Mouse (Mus musculus) small intestine, adult 2 months (tissue): Measurements from ENCODE around the gene Cpsf2. TPM values are rescaled to one million over a fixed set of nuclear protein-coding genes. Genes with fewer than 3 reads are reported as not detected.
A peak's percentile ranks its signal among the peaks of the same experiment; 100 is the strongest.

Experiments
- H3K27ac ChIP-seq: fragments of 200-500 bp; 2 replicates; pipeline ENCODE4 v1.5.1; 2012; ENCODE audit warnings: low read depth, low read length, control low read depth, inconsistent platforms; ENCODE audit not compliant: insufficient read depth
- H3K27me3 ChIP-seq: fragments of 200-500 bp; 2 replicates; pipeline ENCODE4 v1.6.1; 2012; ENCODE audit warnings: mild to moderate bottlenecking, moderate library complexity, low read length, inconsistent platforms; ENCODE audit not compliant: control insufficient read depth, insufficient read depth
- H3K36me3 ChIP-seq: fragments of 200-500 bp; 2 replicates; pipeline ENCODE4 v1.6.1; 2012; ENCODE audit warnings: mild to moderate bottlenecking, low read length, control low read depth, inconsistent platforms; ENCODE audit not compliant: control insufficient read depth, insufficient read depth
- H3K4me1 ChIP-seq: fragments of 200-500 bp; 2 replicates; pipeline ENCODE4 v1.6.1; 2012; ENCODE audit warnings: low read length, inconsistent platforms, mixed read lengths; ENCODE audit not compliant: control insufficient read depth, insufficient read depth, insufficient read length
- H3K4me3 ChIP-seq: fragments of 200-500 bp; 2 replicates; pipeline ENCODE4 v1.5.1; 2012; ENCODE audit warnings: low read depth, mild to moderate bottlenecking, control low read depth, inconsistent platforms, low read length, moderate library complexity
- CTCF ChIP-seq: fragments of 200-500 bp; IDR thresholded peaks from 2 replicates; pipeline ENCODE4 v1.5.1; 2012; ENCODE audit warnings: low read depth, mild to moderate bottlenecking, control low read depth, inconsistent platforms, low read length, moderate library complexity, mixed read lengths; ENCODE audit not compliant: insufficient replicate concordance, insufficient read length; ENCODE audit errors: extremely low read depth
- POLR2A ChIP-seq: fragments of 200-500 bp; IDR thresholded peaks from 2 replicates; pipeline ENCODE4 v1.6.1; 2012; ENCODE audit warnings: low read depth, mild to moderate bottlenecking, control low read depth, inconsistent platforms, low read length, moderate library complexity
- WGBS: fragments of 180-500 bp; shearing (Covaris S2); methylation state at CpG from one replicate; pipeline ENCODE4 v1.1.7; 2018; 5-methylcytosine and 5-hydroxymethylcytosine counted together
- polyA plus RNA-seq: library from polyadenylated mRNA; depleted of rRNA; stranded (reverse); fragments of >200 nt; gene quantifications from 2 replicates; pipeline ENCODE4 v1.2.3, GENCODE M21; 2012

Gene Cpsf2
- polyA plus RNA-seq, 1 experiment = 1.2 TPM

DNA sequence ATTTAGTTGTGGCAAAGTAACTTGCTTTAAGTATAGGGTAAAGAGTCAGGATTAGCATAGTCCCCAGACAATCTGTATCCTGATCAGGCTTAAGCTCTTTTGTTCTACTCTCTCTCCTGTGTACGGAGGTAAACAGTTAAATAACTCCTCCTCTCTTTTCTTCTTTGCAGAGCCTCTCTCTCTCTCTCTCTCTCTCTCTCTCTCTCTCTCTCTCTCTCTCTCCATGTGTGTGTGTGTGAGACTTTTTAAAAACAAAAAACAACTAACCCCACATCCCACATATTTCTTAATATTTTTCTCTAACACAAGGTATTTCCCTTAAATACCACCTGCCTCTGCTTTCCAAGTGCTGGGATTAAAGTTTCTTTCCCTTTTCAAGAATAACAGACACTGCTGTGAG is 1.2 kb upstream of the Cpsf2 start:
- Histone ChIP-seq H3K27ac (no peak overlapping the region), H3K36me3 (peaks cover 3% of the 10 kb centered on the region), H3K27me3 (no peaks in the 10 kb centered on the region), H3K4me1 (peaks cover 7% of the 10 kb centered on the region; the same call in 1 of the 2 replicates), H3K4me3 (peak overlapping the region; percentile 96; the same call in 1 of the 2 replicates)
- WGBS = 10% methylated on average over 1 of the region's 1 CpGs
- TF ChIP-seq POLR2A = no peak
- no peak for TF ChIP-seq CTCF

DNA sequence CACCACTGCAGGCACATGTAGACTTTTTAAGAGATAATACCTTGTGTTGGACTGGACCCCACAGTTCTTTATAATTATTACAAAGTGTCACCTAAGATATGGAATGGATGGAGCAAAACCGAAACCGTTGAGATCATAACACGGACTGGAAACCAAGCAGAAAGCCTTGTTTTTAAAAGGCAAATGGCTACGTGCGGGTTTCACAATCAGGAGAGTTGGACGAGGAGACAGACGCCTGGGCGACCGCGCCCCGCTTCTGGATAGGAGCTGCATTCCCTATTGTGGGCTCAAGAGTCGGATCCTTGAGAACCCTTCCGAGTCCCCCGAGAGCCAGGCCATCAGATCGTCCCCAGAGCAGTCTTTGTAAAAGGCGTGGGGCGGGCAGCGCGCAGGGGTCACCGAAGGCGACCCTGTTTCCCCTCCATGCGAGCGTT is 604 bp upstream of the Cpsf2 start:
- H3K4me1 ChIP-seq = peaks cover 7% of the 10 kb centered on the region; the same call in 1 of the 2 replicates
- WGBS = 1% methylated on average over 23 of the region's 23 CpGs
- H3K27me3 ChIP-seq = no peaks in the 10 kb centered on the region
- no peak for TF ChIP-seq POLR2A
- no peak for TF ChIP-seq CTCF
- H3K27ac ChIP-seq = peak overlapping the region; percentile 93
- peak overlapping the region; percentile 96 for H3K4me3 ChIP-seq
- H3K36me3 ChIP-seq = no peaks in the 10 kb centered on the region; the same call in 1 of the 2 replicates

DNA sequence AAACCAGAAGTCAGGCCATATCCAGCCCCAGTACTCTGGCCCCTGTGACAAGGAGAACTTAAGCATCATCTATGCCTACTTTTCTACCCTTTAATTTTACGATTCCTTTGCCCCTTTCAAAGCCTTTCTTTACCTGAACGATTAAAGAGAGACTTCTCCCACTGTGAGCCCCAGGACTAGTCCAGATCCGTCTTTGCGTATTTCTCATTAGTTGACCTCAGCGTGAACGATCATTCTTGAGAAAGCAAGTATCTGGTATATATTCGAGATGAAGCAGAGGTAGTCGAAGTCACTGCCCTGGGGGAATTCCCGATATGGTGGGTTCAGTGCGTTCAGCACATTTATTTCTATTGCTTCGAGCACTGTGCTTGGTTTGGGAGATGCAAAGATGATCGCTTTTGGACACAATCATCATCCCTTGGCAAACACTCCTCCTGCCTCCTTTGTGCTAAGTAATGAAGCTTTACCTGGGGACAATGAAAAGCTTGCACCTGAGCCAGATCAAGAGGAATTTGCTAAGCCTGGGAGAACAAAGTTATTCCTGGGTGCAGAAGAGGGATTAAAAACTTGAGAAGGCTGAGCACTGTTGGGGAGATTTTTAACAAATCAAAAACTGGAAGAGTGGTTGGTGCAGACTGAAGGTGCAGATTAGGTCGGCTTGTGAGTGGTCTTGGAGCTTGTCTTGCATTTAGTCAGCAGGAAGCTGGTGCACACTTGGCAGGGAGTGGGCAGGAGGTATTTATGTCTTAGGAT is 1.0 kb downstream of the Cpsf2 start:
- H3K4me3 ChIP-seq = peak overlapping the region; percentile 96
- WGBS = 8% methylated on average over 13 of the region's 13 CpGs
- H3K27me3 ChIP-seq = no peaks in the 10 kb centered on the region
- peaks cover 7% of the 10 kb centered on the region; the same call in 1 of the 2 replicates for H3K4me1 ChIP-seq
- peaks cover under 1% of the 10 kb centered on the region; the same call in 1 of the 2 replicates for H3K36me3 ChIP-seq
- H3K27ac ChIP-seq = peak overlapping the region; percentile 93; the same call in 1 of the 2 replicates
- TF ChIP-seq POLR2A = no peak
- no peak for TF ChIP-seq CTCF

DNA sequence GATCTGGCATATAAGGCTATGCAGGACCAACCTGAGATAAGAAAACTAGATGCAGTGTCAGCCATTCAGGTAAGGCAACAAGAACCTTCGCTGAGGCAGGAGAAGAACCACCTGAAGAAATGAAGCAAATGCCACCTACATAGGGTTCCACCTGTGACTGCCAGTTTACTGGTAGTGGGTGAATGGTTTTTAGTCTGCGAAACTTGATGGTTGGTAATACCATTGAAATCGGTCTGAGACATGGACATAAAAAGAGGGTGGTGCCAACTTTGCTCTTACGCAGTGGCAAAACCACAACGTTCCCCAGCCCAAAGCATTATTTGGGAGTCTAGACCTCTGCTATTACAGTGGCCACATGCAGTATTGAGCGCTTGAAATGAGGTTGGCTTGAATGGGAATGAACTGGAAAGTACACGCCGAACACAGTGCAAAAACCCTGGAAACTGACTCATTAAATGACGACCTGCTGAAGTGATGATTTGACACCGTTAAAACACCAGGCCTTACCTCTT is 1.7 kb downstream of the Cpsf2 start:
- 88% methylated on average over 10 of the region's 10 CpGs for WGBS
- H3K4me3 ChIP-seq = no peak overlapping the region

DNA sequence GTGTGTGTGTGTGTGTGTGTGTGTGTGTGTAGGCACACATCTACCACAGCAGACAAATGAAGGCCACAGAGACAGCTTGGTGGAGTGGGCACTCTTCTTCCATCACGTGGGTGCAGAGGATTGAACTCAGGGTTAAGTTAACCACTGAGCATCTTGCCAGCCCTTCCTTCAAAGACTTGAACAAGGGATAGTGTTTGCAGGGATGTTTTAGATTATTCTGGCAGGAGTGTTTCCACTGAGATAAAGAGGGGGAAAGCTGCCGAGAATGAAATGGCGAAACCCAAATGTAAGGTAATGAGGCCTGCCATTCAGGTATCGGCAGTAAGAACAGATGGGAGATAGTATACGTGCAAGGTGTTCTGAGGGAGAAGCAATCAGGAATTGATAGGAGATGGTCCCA is 2.4 kb downstream of the Cpsf2 start:
- 84% methylated on average over 5 of the region's 5 CpGs for WGBS
- Histone ChIP-seq H3K4me3 (no peak overlapping the region), H3K36me3 (peaks cover 10% of the 10 kb centered on the region), H3K4me1 (peaks cover 7% of the 10 kb centered on the region; the same call in 1 of the 2 replicates), H3K27ac (no peak overlapping the region), H3K27me3 (no peaks in the 10 kb centered on the region)
- no peak for TF ChIP-seq POLR2A
- no peak for TF ChIP-seq CTCF

More for the DNA sequence above, 1.7 kb downstream of the Cpsf2 start:
- peaks cover 7% of the 10 kb centered on the region; the same call in 1 of the 2 replicates for H3K4me1 ChIP-seq
- no peaks in the 10 kb centered on the region for H3K27me3 ChIP-seq
- peaks cover 5% of the 10 kb centered on the region; the same call in 1 of the 2 replicates for H3K36me3 ChIP-seq
- H3K27ac ChIP-seq = no peak overlapping the region
- TF ChIP-seq CTCF (no peak), POLR2A (no peak)

DNA sequence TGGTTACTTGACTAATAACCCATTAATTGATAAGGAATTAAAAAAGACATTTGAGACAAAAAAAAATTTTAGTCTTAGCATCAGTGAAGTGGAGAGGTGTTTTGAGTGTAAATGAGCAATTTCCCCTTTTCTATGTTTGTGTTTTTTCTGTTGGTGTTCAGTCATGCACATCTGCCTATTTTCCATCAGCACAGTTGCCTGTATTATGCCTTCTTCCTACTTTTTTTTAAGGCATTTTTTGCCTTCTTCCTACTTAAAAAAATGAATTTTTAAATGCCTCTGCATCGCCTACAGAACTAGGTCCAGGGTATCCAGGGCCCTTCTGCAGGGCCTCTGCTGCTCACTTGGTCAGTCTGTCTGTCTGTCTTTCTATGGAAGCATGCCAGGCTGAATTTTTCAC is 2.8 kb downstream of the Cpsf2 start:
- TF ChIP-seq CTCF = no peak
- TF ChIP-seq POLR2A = no peak
- H3K36me3 ChIP-seq = peaks cover 13% of the 10 kb centered on the region
- H3K27me3 ChIP-seq = no peaks in the 10 kb centered on the region
- H3K4me3 ChIP-seq = no peak overlapping the region
- no peak overlapping the region for H3K27ac ChIP-seq
- 87% methylated on average over 1 of the region's 1 CpGs for WGBS
- peaks cover 5% of the 10 kb centered on the region; the same call in 1 of the 2 replicates for H3K4me1 ChIP-seq

DNA sequence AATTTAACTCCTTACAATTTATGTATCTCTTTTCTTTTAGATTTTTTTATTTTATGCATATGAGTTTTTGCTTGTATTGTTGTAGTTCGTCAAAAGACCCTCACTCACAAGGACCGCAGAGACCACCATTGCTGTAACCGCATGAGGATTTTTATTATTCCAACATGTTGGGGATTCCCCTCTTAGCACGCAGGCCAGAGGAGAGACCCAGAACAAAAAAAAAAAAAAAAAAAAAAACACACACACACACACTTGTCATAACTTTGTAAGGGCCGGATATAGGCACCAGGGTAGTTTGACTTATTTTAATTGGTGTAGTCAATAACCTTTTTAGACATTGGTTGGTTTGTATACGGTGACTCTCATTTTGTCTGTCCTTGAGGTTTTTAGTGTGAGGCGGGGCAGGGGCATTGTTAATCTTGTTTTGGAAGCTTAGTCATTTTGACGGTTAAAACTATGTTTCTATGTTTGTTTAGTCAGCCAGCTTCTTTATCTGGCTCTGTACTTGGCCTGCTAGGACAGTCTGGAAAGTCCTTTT is 3.5 kb downstream of the Cpsf2 start:
- peaks cover 5% of the 10 kb centered on the region; the same call in 1 of the 2 replicates for H3K4me1 ChIP-seq
- H3K27me3 ChIP-seq = no peaks in the 10 kb centered on the region

More for the DNA sequence above, 3.5 kb downstream of the Cpsf2 start:
- WGBS = 75% methylated on average over 8 of the region's 8 CpGs
- TF ChIP-seq POLR2A (no peak), CTCF (no peak)
- H3K36me3 ChIP-seq = peaks cover 19% of the 10 kb centered on the region
- no peak overlapping the region for H3K4me3 ChIP-seq
- no peak overlapping the region for H3K27ac ChIP-seq
